Mouse (Mus musculus) adrenal gland, postnatal 25 days (tissue): ENCODE measurements around the gene Gabrg2. TPM values are rescaled to one million over a fixed set of nuclear protein-coding genes. Genes with fewer than 3 reads are reported as not detected.
A peak's percentile ranks its signal among the peaks of the same experiment; 100 is the strongest.

Source experiments
- DNase-seq: peaks from one replicate; pipeline ENCODE4 v3.0.0; 2021; ENCODE audit warnings: mixed read lengths
- long read RNA-seq: library from polyadenylated mRNA; stranded (forward); transcript quantifications from one replicate; pipeline ENCODE4 v2.0.0, GENCODE M21; 2021
- total RNA-seq: library from RNA; stranded (reverse); gene quantifications from 2 replicates; pipeline ENCODE4 v1.2.3, GENCODE M21; 2021

The Gabrg2 gene
- total RNA-seq: 2.0 and 2.2 TPM in 2 replicates
- long read RNA-seq, partial matches to known transcripts: 1 of 1 reads
- long read RNA-seq, other reads (novel, unspliced or antisense): 0 of 1 reads

- DNase-seq: no peak
Measured at GRCm38 (mm10) chr11:42000190-42001098, at the start of gene Gabrg2. TSS of gene Gabrg2 (minus strand) at chr11:42000857.

GRCm38 (mm10) chr11:42048201-42048600 lies 47.5 kb upstream of the Gabrg2 start:
- DNase-seq: no peak

- peak; percentile 71 for DNase-seq
Measured at GRCm38 (mm10) chr11:41999468-41999881, 1.2 kb downstream of the Gabrg2 start.

- DNase-seq: no peak
Measured at GRCm38 (mm10) chr11:41980152-41980551, 20.5 kb downstream of the Gabrg2 start.

- DNase-seq: no peak
Measured at GRCm38 (mm10) chr11:41968595-41968994, 32.1 kb downstream of the Gabrg2 start.

- no peak for DNase-seq
Measured at GRCm38 (mm10) chr11:41962706-41963105, 38.0 kb downstream of the Gabrg2 start.

- no peak for DNase-seq
Measured at GRCm38 (mm10) chr11:41953550-41953949, 47.1 kb downstream of the Gabrg2 start.

GRCm38 (mm10) chr11:41951898-41952297 lies 48.8 kb downstream of the Gabrg2 start:
- no peak for DNase-seq

GRCm38 (mm10) chr11:41945471-41945870 lies 55.2 kb downstream of the Gabrg2 start:
- no peak for DNase-seq

GRCm38 (mm10) chr11:41937979-41938378 lies 62.7 kb downstream of the Gabrg2 start:
- no peak for DNase-seq

- no peak for DNase-seq
Measured at GRCm38 (mm10) chr11:41918864-41919263, 81.8 kb downstream of the Gabrg2 start.

- no peak for DNase-seq
Measured at GRCm38 (mm10) chr11:41914066-41914465, 86.6 kb downstream of the Gabrg2 start.

- DNase-seq: no peak
Measured at GRCm38 (mm10) chr11:41903661-41904060, 97.0 kb downstream of the Gabrg2 start.

Other genes starting within 250 kb of the Gabrg2 start
- 1.0 TPM in 1 of 2 replicates, not detected in the other for gene Gabra1, start 182.1 kb upstream of the Gabrg2 start, total RNA-seq